Mouse (Mus musculus) left cerebral cortex, postnatal 14 days (tissue): ENCODE data around the gene Gm10642. TPM values are rescaled to one million over a fixed set of nuclear protein-coding genes. Genes with fewer than 3 reads are reported as not detected.

Source experiments
- total RNA-seq, 2 experiments: library from RNA; stranded (reverse); gene quantifications; 2 replicates each; pipeline ENCODE4 v1.2.3; 2021

The Gm10642 gene
- total RNA-seq, 2 experiments from 2014 or later, result 1.7 to 1.9 TPM

Other genes starting within 250 kb of the Gm10642 start
- gene Ccnb2, start 234.7 kb upstream of the Gm10642 start, total RNA-seq, result 1 to 10 TPM; 1.3 to 2.3 TPM
- 10 to 100 TPM; 39.7 to 40.3 TPM for gene Rnf111, start 152.5 kb upstream of the Gm10642 start, total RNA-seq
- gene Sltm, start 113.5 kb upstream of the Gm10642 start, total RNA-seq, result 10 to 100 TPM; 38.8 to 43.1 TPM
- 10 to 100 TPM; 32.9 to 36.2 TPM for gene Mindy2, start 923 bp downstream of the Gm10642 start, total RNA-seq
- 10 to 100 TPM; 77.5 to 83.3 TPM for gene Adam10, start 22.7 kb downstream of the Gm10642 start, total RNA-seq